Mouse (Mus musculus) heart, postnatal 25 days (tissue): ENCODE data around the gene Pus7. TPM values are rescaled to one million over a fixed set of nuclear protein-coding genes. Genes with fewer than 3 reads are reported as not detected.

Experiments
- DNase-seq: peaks from one replicate; pipeline ENCODE4 v3.0.0; 2022; ENCODE audit warnings: low spot score
- intact Hi-C: fragments of 180-260 bp; cut with DNase I; formaldehyde crosslinking; loops from one replicate; pipeline ENCODE4 v1.15.1; 2025
- total RNA-seq, 2 experiments: library from RNA; stranded (reverse); gene quantifications; 2 replicates each; pipeline ENCODE4 v1.2.3; 2021

Pus7 gene
- total RNA-seq, result 1 to 10 TPM; 8.6 to 9.4 TPM

DNA sequence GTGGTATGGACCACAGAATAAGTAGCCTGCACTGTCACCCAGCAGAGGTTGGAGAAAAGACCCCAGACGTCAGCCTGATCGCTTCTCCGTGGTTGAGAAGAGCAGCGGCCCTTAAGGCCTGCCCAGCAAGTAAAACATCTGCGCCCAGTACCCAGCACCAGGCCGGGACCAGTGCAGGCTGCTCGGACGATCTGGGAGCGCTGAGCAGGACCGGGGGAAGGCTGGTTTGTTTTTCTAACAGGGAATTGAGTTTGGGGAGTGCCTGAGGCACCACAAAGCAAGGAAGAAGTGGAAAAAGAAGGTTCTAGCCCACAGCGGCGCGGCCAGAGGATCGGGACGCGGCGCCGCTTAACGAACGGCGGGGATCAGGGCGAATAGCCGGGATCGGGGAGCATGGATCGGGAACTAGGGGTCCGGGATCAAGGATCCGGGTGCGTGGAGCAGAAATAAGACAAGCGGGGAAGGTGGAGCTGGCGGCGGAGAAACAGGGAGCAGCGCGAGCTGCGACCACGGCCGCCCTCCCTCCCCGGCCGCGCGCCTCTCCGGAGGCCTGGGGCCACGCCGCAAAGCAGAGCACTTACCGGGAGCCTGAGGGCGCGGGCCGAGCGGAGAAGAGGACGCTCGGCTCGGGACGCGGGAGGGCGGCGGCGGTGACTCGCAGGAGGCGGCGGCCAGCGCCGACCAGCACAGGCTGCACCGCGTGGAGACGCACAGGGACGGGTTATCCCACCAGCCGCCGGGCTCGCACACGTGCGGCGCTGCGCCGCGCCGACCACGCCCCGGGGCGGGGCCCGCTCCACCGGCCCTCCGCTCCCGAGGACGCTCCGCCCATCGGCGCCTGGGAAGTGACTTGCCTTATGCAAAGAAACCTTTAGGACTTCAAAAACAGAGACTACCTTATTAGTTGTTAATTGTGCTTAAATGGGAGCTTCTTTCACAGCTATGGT is at the start of gene Pus7:
Gene Pus7, minus strand, starts transcription at position 781 of the 947 bp plus-strand sequence.
- intact Hi-C loops, result no loop called here
- DNase-seq, result peak; percentile 63

DNA sequence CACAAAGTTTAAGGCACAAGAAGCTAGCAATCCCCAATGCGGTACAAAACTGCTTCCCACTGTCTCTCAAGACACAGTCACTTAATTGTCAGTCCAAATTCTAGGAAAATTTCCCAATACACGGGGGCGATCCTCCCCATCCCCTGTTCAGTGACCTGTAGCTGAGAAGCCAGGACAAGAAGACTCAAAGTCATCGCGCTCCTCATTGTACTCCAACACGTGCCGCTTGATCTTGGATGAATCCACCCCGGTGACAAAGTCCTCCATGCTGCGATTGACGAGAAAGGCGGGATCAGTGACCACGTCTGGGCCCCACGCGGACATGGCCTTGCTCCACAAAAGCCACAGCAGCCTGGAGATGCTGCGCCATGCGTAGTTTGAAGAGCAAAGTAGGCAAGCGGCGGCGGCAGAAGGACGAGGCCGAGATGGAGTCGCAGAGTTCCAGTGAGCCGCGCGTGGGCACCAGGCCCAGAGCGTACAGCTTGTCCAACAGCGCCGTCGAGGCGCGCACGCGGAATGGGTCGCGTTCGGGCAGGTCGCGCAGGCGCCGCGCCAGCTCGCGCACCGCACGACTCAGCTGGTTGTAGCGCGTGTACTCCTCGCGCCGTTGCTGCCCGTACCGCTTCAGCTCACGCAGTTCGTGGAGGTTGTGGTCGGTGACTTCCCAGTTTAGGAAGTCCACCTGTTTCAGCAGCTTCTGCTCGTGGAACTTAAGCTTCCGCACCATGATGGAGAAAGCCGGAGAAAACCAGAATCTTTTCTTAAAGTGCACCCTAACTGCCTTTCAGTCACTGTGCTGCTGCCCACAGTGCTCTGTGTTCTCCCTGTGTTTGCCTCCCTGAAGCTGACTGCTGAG is 47.6 kb upstream of the Pus7 start:
- DNase-seq, result no peak
- intact Hi-C loops, result no loop called here

DNA sequence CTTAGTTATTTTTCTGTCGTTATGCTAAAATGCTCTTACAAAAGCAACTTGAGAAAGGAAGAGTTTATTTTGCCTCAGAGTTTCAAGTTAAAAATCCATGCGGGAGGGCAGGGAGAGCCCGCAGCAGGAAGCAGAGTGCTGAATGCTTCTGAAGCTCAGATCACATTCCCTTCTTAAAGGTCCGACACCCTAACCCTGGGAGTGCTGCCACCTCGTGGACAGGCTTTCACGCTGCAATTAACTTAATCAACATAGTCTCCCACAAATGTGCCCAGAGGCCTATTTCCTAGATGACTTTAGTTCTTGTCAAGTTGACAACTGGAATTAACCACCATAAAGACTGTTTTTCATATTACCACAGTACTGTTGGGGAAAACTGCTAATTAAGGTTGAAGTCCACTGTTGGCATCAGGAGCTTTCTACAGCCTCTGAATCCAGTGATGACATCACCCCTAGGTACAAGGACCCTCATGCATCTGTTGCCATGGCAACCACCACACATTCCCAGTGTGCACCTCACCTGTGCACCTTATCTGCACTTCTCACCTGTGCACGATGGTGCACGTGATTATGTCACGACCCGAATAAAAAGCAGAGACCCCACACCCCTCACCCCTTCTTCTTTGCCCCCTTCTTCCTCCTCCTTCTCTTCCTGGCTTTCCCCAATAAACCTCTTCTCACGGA is 43.0 kb upstream of the Pus7 start:
- DNase-seq, result no peak
- intact Hi-C loops, result no loop called here

DNA sequence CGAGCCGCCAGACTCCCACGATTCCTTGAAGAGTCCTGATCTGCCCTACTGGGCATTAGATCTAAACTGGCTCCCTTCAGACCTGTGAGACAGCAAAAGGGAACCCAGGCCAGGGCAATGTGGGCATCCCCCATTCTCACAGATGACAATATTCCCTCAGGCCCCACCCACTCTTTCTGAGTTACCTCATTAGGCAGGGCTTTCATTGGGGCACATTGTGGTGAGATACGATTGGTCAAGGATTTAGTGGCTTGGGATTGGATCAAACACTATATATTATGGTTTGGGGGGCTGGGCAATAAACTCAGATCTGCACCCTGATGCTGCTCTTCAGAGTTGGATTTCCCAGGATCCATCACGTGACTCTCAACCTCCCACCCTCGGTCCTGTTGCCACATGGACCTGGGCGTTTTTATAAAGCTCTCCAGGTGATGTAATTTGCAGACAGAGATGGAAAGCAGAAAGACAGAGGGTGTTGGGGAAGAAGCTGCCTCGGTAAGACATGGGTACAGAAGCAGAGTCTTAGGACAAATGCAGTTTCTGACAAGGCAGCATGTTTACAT is 40.7 kb upstream of the Pus7 start:
- DNase-seq, result no peak
- intact Hi-C loops, result no loop called here

DNA sequence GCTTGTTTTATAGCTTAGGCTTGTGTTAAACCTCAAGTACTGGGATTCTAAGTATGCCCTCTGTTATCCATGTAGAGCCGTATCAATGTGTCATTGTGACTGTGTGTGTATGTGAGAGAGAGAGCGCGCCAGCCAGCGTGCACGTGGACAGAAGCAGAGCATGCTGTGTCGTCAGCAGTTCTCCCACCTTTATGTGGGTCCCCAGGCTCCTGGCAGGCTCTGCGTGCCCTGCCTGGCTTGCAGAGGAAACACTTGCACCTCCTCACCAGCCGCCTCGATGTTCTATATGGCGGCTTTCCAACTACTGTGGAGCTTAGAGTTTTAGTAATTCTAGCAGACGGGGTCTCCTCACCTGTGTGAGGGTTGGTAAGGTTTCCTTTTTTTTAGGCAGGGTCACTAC is 38.8 kb upstream of the Pus7 start:
- DNase-seq, result no peak
- intact Hi-C loops, result no loop called here

DNA sequence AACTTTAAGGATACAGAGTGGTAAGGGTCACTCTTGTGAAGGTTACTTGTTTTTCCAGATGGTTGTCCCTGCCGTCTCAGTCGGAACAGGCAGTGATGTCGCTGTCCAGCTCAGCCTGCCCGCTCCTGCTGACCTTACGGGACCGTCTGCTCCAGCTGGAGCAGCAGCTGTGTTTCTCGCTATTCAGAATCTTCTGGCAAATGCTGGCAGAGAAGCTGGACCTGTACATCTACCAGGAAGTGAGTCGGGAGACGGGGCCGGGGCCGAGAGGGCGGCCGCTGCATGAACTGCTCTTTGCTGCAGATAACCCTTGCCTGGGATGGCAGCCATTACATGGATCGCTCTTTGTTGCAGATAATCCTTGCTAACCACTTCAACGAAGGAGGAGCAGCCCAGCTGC is 33.2 kb upstream of the Pus7 start:
- no peak for DNase-seq
- intact Hi-C loops, result no loop called here

DNA sequence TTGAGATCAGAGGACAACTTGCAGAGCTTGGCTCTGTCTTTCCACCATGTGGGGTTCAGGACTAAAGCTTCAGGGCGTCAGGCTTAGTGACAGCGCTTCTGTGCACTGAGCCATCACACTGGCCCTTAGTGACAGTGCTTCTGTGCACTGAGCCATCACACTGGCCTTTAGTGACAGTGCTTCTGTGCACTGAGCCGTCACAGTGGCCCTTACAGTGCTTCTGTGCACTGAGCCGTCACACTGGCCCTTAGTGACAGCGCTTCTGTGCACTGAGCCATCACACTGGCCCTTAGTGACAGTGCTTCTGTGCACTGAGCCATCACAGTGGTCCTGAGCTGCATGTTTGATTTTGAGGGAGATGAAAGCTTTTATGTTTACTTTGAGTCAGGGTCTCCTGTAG is 31.3 kb upstream of the Pus7 start:
- intact Hi-C loops, result no loop called here
- no peak for DNase-seq

DNA sequence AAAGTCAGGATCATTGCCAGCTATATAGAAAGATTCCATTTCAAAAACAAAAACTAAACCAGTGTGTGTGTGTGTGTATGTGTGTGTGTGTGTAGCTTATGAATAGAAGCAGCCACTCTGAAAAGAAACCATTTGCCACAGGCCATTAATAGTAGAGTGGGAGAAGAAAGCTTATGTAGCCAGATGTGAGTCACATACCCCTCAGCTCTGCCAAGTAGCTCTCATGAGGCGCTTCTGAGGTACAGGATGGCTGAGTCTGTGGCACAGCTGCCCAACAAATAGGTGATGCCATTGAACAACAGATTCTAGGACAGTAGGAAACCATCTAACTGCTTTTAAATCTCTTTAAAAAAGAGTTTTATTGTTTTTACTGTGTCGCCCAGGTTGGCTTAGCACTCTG is 9.2 kb upstream of the Pus7 start:
- intact Hi-C loops, result no loop called here
- DNase-seq, result no peak

DNA sequence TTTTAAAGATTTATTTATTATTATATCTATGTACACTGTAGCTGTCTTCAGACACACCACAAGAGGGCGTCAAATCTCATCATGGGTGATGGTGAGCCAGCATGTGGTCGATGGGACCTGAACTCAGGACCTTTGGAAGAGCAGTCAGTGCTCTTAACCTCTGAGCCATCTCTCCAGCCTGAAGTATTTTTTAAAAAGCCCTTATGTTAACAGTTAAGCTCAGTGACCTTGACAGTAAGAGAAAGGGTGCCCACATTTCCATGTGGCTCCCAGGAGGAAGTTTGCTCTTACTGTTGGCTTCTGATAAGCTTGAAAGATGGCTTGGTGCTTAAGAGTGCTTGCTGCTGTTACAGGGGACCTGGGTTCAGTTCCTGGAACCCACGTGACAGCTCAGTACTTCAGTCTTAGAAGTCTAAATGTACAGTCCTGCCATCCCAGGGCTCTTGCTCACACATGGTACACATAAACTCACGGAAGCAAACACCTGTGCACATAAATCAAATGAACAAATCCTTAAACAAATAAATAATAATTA is 5.6 kb upstream of the Pus7 start:
- no peak for DNase-seq
- intact Hi-C loops, result no loop called here

DNA sequence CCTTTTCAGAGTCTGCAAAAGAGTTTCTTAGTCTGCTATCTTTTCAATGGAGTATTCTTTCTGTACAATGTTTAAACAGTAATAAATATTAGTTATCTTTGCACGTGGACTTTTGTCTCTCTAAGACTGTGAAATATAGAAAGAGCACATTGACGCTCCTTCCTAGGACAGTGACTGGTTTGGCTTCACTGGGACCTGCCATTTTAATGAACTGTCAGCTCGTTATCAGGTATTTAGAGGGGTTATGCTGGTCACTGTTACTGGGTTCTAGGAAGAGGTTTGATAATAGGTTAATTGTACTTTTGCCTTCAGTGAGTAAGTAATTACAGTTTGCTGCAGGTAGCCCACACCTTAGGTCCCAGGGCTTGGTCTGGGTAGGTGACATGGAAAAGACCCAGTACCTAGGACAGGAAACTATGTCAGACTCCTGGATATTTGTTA is 4.9 kb upstream of the Pus7 start:
- intact Hi-C loops, result no loop called here

DNA sequence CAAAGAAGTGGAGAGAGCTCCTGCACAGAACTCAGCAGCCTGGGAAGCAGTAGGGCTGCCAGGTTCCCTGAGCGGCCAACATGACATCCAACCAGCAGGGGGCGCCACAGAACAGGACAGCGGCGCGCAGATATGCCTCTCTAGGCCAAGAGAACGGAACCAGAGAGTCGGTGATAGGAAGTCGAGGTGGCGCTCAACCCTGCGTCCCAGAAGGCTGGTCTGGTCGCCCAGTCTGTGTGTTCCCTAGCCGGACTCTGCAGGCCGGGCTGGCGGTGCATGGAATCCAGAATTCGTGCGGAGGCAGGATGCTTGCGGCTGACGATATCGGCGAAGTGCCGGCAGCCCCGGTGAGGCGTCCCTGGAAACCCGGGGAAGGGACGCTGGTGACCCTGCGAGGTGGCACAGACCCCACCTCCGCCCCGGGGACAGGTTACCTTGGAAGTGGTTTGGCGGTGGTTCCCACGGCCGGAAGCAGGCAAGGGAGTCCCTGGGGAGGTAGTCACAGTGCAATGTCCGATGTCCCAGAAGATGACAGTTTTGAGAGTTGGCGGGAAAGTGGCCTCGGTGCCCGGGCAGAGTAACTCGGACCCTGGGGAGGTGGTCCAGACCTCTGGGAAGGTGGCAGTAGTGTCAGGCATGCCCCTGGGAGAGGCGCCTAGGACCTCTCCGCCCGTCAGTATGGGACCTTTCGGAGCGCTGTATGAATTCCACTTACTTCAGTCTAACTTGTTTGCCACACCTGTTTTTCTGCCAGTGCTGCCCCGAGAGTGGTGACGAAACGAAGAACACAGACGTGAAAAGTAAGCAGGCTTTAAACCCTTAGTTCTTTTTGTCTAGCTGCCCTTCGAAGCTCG is 4.3 kb upstream of the Pus7 start, which contains the start of gene Rint1:
Gene Rint1, plus strand, starts transcription at position 176 of the 854 bp plus-strand sequence.
- intact Hi-C loops, result no loop called here
- peak; percentile 82 for DNase-seq

More for the DNA sequence above, 4.9 kb upstream of the Pus7 start:
- DNase-seq, result no peak

DNA sequence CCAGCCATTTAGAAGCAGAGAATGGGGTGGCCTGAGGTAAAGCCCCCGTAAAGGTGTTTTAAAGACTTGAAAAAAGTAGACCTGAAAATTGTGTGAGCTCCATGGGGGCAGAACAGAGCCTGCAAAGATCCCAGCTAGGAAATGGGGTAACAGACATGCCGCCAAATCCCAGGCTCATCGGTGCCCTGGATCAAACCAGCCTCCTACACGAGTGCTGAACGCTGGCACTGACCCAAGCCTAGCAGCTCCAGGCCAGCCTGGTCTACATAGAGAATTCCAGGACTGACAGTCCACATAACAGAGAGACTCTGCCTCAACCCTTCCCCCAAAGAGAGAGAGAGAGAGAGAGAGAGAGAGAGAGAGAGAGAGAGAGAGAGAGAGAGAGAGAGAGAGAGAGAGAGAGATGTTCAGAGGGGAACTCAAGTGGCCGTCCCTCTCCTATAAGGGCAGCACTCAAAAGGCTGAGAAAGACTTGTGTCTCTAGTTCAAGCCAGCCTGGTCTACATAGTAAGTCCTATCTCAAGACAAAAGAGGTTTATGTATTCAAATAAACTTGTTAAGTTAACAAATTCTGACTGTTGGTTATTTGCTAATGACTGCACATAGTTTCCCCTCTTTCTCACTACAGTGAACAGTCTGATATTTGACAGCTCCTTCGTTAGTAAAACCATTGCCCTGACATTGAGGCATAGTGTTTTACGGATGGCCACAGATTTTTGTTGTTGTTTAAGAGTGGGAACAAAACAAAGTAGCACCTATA is 1.3 kb downstream of the Pus7 start:
- intact Hi-C loops, result no loop called here
- no peak for DNase-seq

DNA sequence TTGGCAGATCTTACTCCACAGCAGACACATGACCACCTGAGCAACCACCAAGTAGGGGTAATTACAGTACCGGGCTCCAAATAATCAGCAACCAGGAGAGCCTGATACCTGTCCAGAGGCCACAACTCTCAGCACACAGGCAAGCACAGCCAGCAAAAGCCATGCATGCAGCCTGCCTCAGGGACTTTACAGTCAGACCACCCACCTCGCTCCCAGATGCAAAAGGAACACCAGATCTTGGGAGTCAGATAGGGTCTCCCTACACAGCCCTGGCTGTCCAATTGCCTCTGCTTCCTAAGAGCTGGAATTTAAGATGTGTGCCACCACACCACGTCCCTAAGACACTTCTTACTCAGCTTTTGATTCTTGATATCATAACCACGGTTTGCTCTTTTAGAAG is 2.3 kb downstream of the Pus7 start:
- intact Hi-C loops, result no loop called here
- DNase-seq, result no peak

DNA sequence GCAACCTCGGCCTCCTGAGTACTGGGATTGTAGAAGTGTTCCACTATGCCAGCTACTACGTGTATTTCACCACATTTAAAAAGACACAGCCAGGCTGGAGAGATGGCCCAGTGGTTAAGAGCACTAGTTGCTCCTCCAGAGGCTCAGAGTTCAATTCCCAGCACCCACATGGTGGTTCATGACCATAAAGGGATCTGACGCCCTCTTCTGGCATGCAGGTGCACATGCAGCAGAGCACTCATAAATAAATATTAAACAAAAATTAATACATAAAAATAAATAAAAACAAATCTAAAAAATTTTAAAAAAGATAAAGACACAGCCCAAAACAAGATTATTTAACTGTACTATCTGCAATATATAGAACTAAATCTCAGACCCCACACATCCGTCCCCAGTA is 3.0 kb downstream of the Pus7 start:
- DNase-seq, result no peak
- intact Hi-C loops, result no loop called here

DNA sequence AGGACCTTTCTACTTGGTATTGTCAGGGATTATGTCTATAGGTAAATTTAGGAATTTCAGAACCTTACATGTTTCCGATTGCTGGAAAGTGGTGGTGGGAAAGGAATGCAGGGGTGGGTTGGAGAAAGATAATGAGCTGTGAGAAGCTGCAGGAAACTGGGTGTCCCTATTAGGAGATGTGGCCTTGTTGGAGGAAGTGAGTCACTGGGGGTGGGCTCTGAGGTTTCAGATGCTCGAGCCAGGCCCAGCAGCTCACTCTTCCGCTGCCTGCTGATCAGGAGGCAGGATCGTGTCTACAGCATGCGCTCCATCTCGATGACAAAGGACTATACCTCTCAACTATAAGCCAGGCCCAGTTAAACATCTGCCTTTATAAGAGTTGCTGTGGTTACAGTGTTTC is 9.3 kb downstream of the Pus7 start:
- intact Hi-C loops, result no loop called here
- no peak for DNase-seq

DNA sequence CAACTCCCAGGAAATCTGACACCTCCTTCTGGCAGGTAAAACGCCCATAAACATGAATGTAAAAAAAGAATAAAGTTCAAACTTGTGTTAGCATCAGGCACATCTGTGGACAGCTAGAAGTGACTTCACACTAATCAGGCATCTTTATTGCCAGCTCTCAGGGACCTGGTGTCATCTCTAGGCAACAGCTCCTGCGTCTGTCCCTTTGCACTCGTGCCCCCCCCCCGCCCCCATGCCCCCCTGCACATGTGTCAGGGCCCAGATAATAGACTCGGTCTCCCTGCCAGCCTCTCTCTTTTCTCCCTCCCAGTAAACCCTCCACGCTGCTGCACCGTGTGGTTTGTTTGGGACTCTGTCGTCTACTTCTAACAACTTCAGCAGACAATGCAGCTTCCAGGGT is 12.4 kb downstream of the Pus7 start:
- intact Hi-C loops, result no loop called here
- no peak for DNase-seq

DNA sequence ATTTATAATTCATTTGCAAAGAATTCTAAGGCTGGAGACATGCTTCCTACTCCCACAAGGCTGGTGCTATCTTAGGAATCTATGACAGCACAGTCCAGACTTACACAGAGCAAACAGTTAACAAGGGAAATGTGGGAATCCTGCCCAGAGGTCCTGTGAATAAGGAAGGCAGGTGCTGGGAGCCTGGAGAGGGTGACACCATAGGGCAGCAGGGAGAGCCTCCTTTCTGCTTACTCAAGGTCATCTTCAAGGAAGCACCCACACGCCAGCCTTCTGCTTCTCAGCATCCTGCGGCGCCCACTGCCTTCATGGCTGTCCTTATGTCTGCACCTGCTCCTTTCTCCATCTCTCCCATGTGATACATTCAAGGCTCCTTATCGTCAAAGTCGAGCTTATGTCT is 19.0 kb downstream of the Pus7 start:
- DNase-seq, result no peak
- intact Hi-C loops, result no loop called here

DNA sequence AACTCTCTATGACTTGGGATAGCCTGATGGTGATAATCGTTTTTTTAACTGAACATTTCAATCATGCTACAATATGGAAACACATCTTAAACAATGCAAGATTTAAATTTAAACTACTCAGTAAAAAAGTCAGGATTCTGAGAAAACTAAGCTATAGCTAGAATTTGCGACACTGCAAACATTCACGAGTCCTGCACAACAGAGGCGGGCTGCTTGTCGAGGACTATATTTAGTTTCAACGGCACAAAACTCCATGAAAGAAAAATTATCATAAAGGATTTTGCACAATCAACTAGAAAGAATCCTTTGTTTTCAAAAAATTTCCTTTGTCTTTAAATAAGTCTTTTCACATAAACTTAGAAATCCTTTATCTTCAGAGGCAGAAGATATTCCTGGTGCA is 21.0 kb downstream of the Pus7 start:
- intact Hi-C loops, result no loop called here
- no peak for DNase-seq
